Mouse (Mus musculus): Measurements from ENCODE around the gene Ly6f. TPM values are rescaled to one million over a fixed set of nuclear protein-coding genes. Genes with fewer than 3 reads are reported as not detected.

The Ly6f gene
- not detected for total RNA-seq (2023)

GRCm38 (mm10) chr15:75268121-75268520 lies at the start of gene Ly6f:
TSS of gene Ly6f (plus strand) at chr15:75268421.

Other genes with a start within 250 kb of the Ly6f start
- gene Ly6c1, start 219.6 kb upstream of the Ly6f start, total RNA-seq (2023), result 70.3 TPM
- gene Ly6c2, start 156.5 kb upstream of the Ly6f start, total RNA-seq (2023), result 18.6 TPM
- not detected for gene Ly6g, start 113.2 kb upstream of the Ly6f start, total RNA-seq (2023)
- not detected for gene BC025446, start 52.0 kb upstream of the Ly6f start, total RNA-seq (2023)

Measured in CD4-positive naive resting alpha-beta T cell, adult 76 days (primary cell).